Mouse (Mus musculus) layer of hippocampus, adult 11-12 months (tissue): Measurements from ENCODE around the gene Gm11214.

Experiments used
- DNase-seq: peaks from one replicate; pipeline ENCODE4 v3.0.0; 2022; ENCODE audit warnings: low spot score

Gene Gm11214

GRCm38 (mm10) chr4:63663279-63663678 lies at the start of gene Gm11214:
TSS of gene Gm11214 (minus strand) at chr4:63663379.
- no peak for DNase-seq

GRCm38 (mm10) chr4:63711886-63712285 lies 48.7 kb upstream of the Gm11214 start:
- no peak for DNase-seq

DNA sequence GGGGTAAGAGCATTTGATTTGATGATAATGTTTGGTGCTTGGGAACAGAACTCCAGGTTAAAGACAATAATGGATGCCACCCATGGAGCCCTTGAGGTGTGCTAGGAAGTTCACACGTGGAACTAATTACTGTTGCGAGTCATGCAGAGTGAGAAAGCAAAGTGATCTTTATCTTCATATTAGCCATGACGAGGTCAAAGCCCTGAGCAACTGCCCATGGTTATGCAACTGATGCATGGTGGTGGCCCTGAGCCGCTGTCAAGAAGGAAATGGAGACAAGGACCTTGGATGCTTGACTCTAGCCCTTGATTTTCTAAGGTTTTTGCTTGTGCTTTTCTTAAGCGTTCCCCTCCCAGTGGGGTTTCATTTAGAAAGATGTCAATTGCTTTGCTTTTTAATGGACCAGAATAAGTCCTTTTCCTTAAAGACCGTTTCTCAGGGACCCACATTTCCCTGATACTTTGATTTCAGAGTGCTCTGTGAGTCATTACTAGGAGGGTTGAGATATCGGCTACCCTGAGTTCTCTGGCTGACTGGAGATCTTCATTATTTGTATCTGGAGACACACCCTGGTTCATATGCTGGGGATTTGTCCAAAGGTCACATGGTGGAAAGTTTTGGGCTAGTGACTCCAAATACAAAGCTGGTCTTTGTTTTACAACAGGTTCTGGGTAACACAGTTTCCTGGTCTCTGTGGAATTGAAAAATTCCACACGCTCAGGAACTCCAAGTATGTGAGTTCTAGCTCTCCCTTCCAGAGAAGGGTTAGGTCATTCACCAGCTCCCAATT lies 47.4 kb upstream of the Gm11214 start:
- no peak for DNase-seq

- DNase-seq, result no peak
Observed at GRCm38 (mm10) chr4:63706279-63706971, 43.2 kb upstream of the Gm11214 start.

DNA sequence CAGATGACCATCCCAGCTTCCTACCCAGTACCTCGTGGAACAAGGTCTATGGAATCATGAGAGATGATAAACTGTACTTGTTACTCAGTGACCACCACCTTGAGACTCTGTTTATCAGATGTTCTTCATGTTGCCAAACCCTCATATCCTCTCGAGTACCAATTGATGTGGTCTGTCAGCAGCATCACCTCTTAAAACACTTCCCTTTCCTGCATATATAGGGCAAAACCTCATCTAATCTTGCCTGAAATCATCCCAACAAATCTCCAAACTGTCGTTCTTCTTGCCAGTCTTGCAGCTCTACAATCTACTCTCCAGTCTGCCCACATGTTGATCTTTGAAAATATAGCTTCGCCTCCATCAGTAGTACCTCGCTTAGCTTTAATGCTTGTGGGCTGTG lies 41.1 kb upstream of the Gm11214 start:
- DNase-seq, result no peak

DNA sequence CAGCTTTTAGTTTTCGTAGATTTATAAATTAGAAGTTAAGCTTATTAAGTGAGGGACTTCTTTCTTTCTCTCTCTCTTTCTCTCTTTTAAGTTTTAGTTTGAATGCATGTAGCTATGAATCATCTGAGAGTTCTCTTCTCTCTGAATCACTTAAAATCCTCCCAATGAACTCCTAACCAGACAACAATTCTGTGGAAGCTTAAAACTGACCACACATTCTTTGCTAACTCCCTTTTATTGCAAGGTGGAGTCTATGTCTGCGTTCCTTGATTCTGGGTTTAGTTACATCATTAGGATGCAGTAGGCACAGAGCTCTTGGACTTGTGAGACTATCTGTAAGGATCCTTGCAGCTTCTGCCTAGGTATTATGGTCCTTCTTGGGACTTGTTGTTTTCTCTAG lies 40.5 kb upstream of the Gm11214 start:
- DNase-seq, result no peak

DNA sequence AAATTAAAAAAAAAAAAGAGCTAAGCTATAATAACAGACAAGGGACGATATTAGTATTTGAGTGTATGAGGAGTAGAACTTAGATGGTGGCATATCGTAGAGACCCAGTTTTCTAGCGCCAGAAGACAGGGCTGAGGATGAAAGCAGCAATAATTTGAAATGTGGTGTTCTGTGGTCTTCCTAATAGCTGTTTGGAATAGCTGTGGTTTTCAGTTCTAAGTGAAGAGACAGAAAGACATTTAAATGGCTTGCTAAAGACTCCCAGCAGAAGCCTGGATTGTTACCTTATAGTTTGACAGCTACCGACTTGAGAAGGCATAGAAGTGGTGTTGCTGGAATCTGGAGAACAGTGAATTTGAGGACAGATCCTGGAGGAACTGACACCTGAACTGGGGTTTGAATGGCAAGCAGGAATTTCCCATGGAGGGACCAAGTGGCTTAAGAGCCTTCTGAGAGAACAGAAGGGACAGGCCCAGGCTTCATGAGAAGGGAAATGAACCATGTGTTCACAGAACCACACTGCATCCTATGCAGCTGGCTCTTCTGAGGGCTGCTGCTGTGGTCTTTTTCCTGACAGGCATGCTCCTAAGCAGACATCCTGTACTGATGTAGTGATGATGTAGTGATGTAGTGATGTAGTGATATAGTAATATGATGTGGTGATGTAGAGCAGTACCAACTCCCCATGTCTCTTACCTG lies 39.0 kb upstream of the Gm11214 start:
- no peak for DNase-seq

GRCm38 (mm10) chr4:63699749-63700148 lies 36.6 kb upstream of the Gm11214 start:
- no peak for DNase-seq

DNA sequence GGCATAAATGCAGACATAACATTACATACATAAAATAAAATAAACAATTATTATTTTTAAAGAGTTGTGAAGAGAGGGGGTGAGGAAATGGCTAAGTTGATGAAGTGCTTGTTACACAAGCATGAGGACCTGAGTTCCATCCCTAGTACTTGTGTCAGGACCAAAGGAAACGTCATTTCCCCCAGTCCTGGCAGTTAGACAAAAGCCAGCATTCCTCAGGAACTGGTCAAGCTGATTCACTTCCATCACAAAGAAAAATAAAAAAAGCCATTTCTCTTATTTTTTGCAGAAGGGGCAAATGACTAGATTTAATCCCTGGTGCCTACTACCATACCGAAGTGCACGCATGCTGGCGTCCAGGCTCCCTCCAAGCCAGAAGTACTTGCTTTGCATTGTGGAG lies 33.7 kb upstream of the Gm11214 start:
- DNase-seq, result no peak

DNA sequence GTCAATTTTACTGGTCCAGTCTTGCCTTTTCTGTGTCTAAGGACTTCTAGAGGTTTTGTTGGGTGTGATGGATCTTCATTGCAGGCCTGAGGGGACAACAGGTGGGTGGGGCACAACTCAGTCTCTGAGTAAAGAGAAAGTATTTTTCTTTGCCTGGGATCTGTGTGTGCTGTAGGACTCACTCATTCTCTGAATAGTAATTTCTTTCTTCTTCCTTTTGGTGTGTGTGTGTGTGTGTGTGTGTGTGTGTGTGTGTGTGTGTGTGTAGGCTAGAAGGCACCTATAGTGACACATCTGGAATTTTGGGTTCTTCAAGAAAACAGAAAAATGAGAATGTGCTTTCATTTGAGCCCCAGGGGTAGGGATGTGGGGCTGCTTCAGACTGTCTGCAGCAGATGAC lies 29.2 kb upstream of the Gm11214 start:
- no peak for DNase-seq

- DNase-seq, result no peak
Observed at GRCm38 (mm10) chr4:63687429-63687828, 24.2 kb upstream of the Gm11214 start.

DNA sequence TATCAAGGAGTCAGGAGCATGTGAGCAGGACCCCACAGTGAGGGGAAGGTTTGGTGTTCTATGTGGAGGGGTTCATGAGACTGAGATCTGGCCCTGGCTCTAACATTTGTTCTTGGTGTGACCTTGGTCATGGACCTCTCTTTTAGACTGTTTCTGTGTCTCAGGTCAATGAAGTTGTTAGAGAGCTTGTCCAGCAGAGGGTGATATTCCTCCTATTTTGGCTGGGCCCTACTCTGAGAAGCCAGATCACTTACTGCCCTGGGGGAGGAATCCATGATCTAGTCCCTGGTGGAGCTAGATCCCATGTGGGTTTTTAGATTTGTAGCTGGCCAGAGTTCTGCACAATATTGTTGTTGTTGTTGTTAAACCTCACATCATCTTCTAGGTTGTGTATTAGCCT lies 23.0 kb upstream of the Gm11214 start:
- peak; percentile 15 for DNase-seq

DNA sequence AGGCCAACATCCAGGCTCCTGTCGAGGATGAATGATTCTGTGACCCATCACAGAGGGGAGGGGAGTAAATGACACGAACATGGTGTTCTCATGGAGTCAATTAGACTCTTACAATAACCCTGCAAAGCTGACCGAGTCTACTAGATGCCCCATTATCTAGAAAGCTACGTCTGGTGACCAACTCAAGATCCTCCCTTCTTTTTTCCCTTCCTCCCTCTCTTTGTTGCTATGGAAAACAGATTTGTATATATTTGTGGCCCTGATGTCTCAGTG lies 22.0 kb upstream of the Gm11214 start:
- no peak for DNase-seq

DNA sequence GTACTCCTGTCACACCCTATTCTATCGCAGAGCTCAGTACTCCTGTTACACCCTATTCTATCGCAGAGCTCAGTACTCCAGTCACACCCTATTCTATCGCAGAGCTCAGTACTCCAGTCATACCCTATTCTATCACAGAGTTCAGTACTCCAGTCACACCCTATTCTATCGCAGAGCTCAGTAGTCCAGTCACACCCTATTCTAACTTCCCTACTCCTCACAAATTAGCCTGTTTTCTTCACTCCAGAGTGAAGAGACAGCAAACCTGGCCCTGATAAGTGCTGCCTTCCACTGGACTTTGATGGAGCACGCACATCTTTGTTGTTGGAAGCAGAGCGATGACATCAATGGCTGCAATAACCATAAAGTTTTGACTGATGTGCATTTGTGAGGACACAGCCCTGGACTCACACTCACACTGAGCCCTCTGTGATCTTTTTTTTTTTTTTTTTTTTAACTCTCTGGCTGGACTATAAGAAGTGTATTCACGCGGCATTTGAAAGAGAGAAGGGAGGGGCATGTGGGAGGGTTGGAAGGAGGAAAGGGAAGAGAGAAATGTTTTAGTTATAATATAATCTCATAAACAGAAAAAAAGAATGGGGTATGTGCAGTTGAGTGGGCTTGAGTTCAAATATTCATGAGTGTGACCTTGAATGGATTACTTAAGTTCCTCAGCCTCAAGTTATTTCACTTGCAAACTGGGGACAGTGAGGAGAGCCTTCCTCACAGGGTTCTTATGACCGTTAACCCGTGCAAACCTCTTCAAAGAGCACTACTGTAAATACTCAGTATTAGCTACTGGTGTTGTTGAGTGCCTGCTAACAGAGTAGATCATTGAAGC lies 21.5 kb upstream of the Gm11214 start:
- no peak for DNase-seq

DNA sequence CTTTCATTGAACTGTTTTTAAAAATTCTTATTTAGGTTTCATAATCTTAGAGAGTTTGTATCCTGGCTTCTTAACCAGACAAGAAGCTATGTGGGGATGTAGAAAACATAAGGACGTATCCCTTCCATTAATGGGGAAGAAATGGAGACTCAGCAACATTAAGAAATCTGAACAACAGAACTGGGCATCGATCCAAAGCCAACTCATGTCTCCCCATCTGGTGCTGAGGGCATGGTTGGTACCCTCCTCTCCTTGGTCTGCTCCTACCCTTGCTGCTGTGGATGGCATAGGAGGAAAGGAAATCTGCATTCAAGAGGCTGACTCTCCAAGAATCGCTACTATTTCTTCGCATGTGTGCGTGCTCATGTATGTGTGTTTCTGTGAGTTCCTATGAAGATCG lies 20.5 kb upstream of the Gm11214 start:
- DNase-seq, result no peak

- no peak for DNase-seq
Observed at GRCm38 (mm10) chr4:63683056-63683455, 19.9 kb upstream of the Gm11214 start.

- no peak for DNase-seq
Observed at GRCm38 (mm10) chr4:63682441-63682840, 19.3 kb upstream of the Gm11214 start.

DNA sequence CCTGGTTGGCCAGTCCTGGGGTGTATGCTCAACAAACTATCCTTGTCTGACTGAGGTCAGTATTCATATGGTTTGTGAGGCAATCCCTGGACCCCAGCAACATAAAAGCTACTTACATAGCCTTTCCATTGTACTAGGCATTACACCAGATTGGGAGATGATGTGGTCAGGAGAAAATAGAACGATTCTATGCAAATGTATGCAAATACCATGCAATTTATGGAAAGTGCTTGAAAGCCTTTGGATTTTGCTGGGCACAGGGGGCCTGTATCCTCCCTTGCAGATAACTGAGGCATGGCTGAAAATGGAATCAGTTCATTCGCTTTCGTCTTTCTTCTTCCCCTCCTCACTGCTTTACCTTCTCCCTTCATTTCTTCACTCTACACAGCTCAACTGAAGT lies 18.4 kb upstream of the Gm11214 start:
- DNase-seq, result no peak

- DNase-seq, result no peak
Observed at GRCm38 (mm10) chr4:63675128-63675527, 11.9 kb upstream of the Gm11214 start.

DNA sequence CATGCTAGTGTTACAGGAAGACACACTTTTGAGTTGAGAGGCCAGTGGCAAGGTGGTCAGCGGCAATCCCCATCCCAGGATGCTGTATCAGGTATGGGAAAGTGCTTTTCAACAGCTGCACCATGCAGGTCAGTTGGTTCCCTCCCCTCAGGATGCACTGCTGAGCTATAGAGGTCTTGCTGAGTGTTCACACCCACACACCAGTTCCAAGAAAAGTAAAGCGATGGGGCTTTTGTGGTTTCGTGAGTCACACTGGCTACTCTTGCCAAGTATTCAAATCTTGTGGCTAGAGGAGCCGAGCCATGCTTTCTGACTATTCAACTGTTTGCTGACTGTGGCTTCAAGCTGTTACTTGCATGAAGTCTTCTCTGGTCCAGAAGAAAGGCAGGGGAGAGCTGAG lies 5.1 kb upstream of the Gm11214 start:
- DNase-seq, result peak; percentile 37

- DNase-seq, result no peak
Observed at GRCm38 (mm10) chr4:63665738-63666137, 2.6 kb upstream of the Gm11214 start.

GRCm38 (mm10) chr4:63661857-63662256 lies 1.3 kb downstream of the Gm11214 start:
- no peak for DNase-seq
